Mouse (Mus musculus) limb, embryonic 11.5 days (tissue): ENCODE data around the gene Rab25. TPM values are rescaled to one million over a fixed set of nuclear protein-coding genes. Genes with fewer than 3 reads are reported as not detected.

Experiments used
- ATAC-seq: fragments of 200-750 bp; cut with Nextera tagmentation; 2 replicates; pipeline ENCODE4 v1.8.0; 2017; ENCODE audit warnings: low read depth; ENCODE audit not compliant: insufficient number of reproducible peaks, low FRiP score, low TSS enrichment
- DNase-seq: peaks from one replicate; pipeline ENCODE4 v3.0.0-alpha.2; 2015; ENCODE audit warnings: low spot score
- H3K27ac ChIP-seq: fragments of 300-500 bp; sonication (generic); replicated peaks from 2 replicates; pipeline ENCODE4 v1.5.1; 2014; ENCODE audit warnings: low read depth, mild to moderate bottlenecking, low read length
- H3K27me3 ChIP-seq: fragments of 300-500 bp; sonication (generic); 2 replicates; pipeline ENCODE4 v1.6.1; 2014; ENCODE audit warnings: mild to moderate bottlenecking, low read length, mixed read lengths; ENCODE audit not compliant: control insufficient read depth, insufficient read depth
- H3K36me3 ChIP-seq: fragments of 300-500 bp; sonication (generic); 2 replicates; pipeline ENCODE4 v1.6.1; 2014; ENCODE audit warnings: mild to moderate bottlenecking, low read length, moderate library complexity, mixed read lengths; ENCODE audit not compliant: control insufficient read depth, insufficient read depth
- H3K4me1 ChIP-seq: fragments of 300-500 bp; sonication (generic); 2 replicates; pipeline ENCODE4 v1.6.1; 2014; ENCODE audit warnings: low read length, mixed read lengths; ENCODE audit not compliant: control insufficient read depth, insufficient read depth
- H3K4me2 ChIP-seq: fragments of 300-500 bp; sonication (generic); 2 replicates; pipeline ENCODE4 v1.6.1; 2014; ENCODE audit warnings: low read depth, mild to moderate bottlenecking, moderate library complexity; ENCODE audit not compliant: severe bottlenecking
- H3K4me3 ChIP-seq: fragments of 300-500 bp; sonication (generic); 2 replicates; pipeline ENCODE4 v1.5.1; 2014; ENCODE audit warnings: low read depth, low read length
- H3K9ac ChIP-seq: fragments of 300-500 bp; sonication (generic); 2 replicates; pipeline ENCODE4 v1.6.1; 2014; ENCODE audit warnings: mild to moderate bottlenecking, low read length
- H3K9me3 ChIP-seq: fragments of 300-500 bp; sonication (generic); 2 replicates; pipeline ENCODE4 v1.6.1; 2016; ENCODE audit warnings: low read length; ENCODE audit not compliant: control insufficient read depth
- WGBS: fragments of 180-500 bp; shearing (Covaris S2); extraction: QIAGEN DNeasy Blood & Tissue Kit; methylation state at CpG from one replicate; pipeline ENCODE4 v1.1.7; 2014; 5-methylcytosine and 5-hydroxymethylcytosine counted together
- polyA plus RNA-seq: library from polyadenylated mRNA; unstranded; fragments of >200 nt; fragmentation: Nextera tagmentation; extraction: Ambion mirVana; gene quantifications from 2 replicates; pipeline ENCODE4 v1.2.1, GENCODE M21; 2014

The Rab25 gene
- polyA plus RNA-seq, 1 experiment from 2014 or later = 2.4 TPM

GRCm38 (mm10) chr3:88561989-88562388 is 13.9 kb upstream of the Rab25 start:
- Histone ChIP-seq H3K9ac (no peak overlapping the region), H3K36me3 (peaks cover 49% of the 10 kb centered on the region), H3K4me1 (no peaks in the 10 kb centered on the region), H3K4me2 (no peak overlapping the region), H3K9me3 (no peaks in the 10 kb centered on the region), H3K4me3 (no peak overlapping the region), H3K27me3 (no peaks in the 10 kb centered on the region), H3K27ac (no peak overlapping the region)
- ATAC-seq (no peak), DNase-seq (no peak)
- WGBS = 78% methylated on average over 4 of the region's 4 CpGs

GRCm38 (mm10) chr3:88559596-88559995 is 11.5 kb upstream of the Rab25 start:
- WGBS = 95% methylated on average over 9 of the region's 9 CpGs
- no peak for ATAC-seq
- H3K36me3 ChIP-seq = peaks cover 50% of the 10 kb centered on the region

GRCm38 (mm10) chr3:88556616-88557015 is 8.5 kb upstream of the Rab25 start:
- no peak for ATAC-seq
- H3K4me1 ChIP-seq = peaks cover 7% of the 10 kb centered on the region
- H3K27ac ChIP-seq = no peak overlapping the region
- no peaks in the 10 kb centered on the region for H3K27me3 ChIP-seq
- DNase-seq = no peak
- peaks cover 27% of the 10 kb centered on the region for H3K36me3 ChIP-seq
- no peak overlapping the region for H3K9ac ChIP-seq
- 95% methylated on average over 8 of the region's 8 CpGs for WGBS
- no peak overlapping the region for H3K4me3 ChIP-seq
- no peaks in the 10 kb centered on the region for H3K9me3 ChIP-seq
- H3K4me2 ChIP-seq = no peak overlapping the region

More at GRCm38 (mm10) chr3:88559596-88559995, 11.5 kb upstream of the Rab25 start:
- Histone ChIP-seq H3K4me1 (peaks cover 2% of the 10 kb centered on the region; the same call in 1 of the 2 replicates), H3K9ac (no peak overlapping the region), H3K4me3 (0 out of 2 replicates have a peak overlapping the region, but pooled peaks have one; percentile 8), H3K4me2 (no peak overlapping the region), H3K9me3 (no peaks in the 10 kb centered on the region), H3K27me3 (no peaks in the 10 kb centered on the region), H3K27ac (no peak overlapping the region)
- DNase-seq = no peak

GRCm38 (mm10) chr3:88555731-88556130 is 7.6 kb upstream of the Rab25 start:
- no peak overlapping the region for H3K4me2 ChIP-seq
- H3K9ac ChIP-seq = no peak overlapping the region
- H3K4me1 ChIP-seq = peaks cover 7% of the 10 kb centered on the region
- no peak for DNase-seq
- no peak overlapping the region for H3K27ac ChIP-seq
- no peaks in the 10 kb centered on the region for H3K27me3 ChIP-seq
- no peak for ATAC-seq
- no peak overlapping the region for H3K4me3 ChIP-seq
- 90% methylated on average over 6 of the region's 6 CpGs for WGBS
- H3K9me3 ChIP-seq = no peaks in the 10 kb centered on the region
- H3K36me3 ChIP-seq = peaks cover 27% of the 10 kb centered on the region

GRCm38 (mm10) chr3:88555069-88555605 is 7.0 kb upstream of the Rab25 start:
- H3K9ac ChIP-seq = no peak overlapping the region; the same call in 1 of the 2 replicates
- peak overlapping the region; percentile 77; the same call in 1 of the 2 replicates for H3K4me2 ChIP-seq
- H3K9me3 ChIP-seq = no peaks in the 10 kb centered on the region
- H3K27me3 ChIP-seq = no peaks in the 10 kb centered on the region
- H3K4me1 ChIP-seq = peaks cover 7% of the 10 kb centered on the region
- ATAC-seq (no peak), DNase-seq (no peak)
- WGBS = 93% methylated on average over 5 of the region's 5 CpGs
- peaks cover 26% of the 10 kb centered on the region for H3K36me3 ChIP-seq
- H3K27ac ChIP-seq = no peak overlapping the region
- no peak overlapping the region for H3K4me3 ChIP-seq

- Histone ChIP-seq H3K27me3 (no peaks in the 10 kb centered on the region), H3K9ac (peak overlapping the region; percentile 87), H3K9me3 (no peaks in the 10 kb centered on the region), H3K4me1 (peaks cover 7% of the 10 kb centered on the region), H3K36me3 (peaks cover 17% of the 10 kb centered on the region), H3K4me2 (peak overlapping the region; percentile 77), H3K4me3 (peak overlapping the region; percentile 85), H3K27ac (peak overlapping the region; percentile 90)
- ATAC-seq (peak; percentile 64), DNase-seq (peak; percentile 53)
- 0% methylated on average over 41 of the region's 41 CpGs for WGBS
Observed at GRCm38 (mm10) chr3:88553880-88554586, 5.9 kb upstream of the Rab25 start.

- Histone ChIP-seq H3K4me2 (peak within 1 kb of the TSS; percentile 77), H3K4me1 (peaks cover 7% of the 10 kb centered on the region), H3K36me3 (peaks cover 14% of the 10 kb centered on the region), H3K27ac (peak within 1 kb of the TSS; percentile 90), H3K27me3 (no peaks in the 10 kb centered on the region), H3K4me3 (peak within 1 kb of the TSS; percentile 85), H3K9ac (peak within 1 kb of the TSS; percentile 87), H3K9me3 (no peaks in the 10 kb centered on the region)
- under 1% methylated on average over 26 of the region's 37 CpGs for WGBS
- peak; percentile 85 for ATAC-seq
- DNase-seq = peak; percentile 96
Observed at GRCm38 (mm10) chr3:88553525-88553879, 5.4 kb upstream of the Rab25 start, which contains the start of gene Ubqln4. TSS of gene Ubqln4 (plus strand) at chr3:88553758.

GRCm38 (mm10) chr3:88552676-88553524 is 4.8 kb upstream of the Rab25 start, which contains the start of gene Lamtor2:
TSS of gene Lamtor2 (minus strand) at chr3:88553074.
- Histone ChIP-seq H3K27ac (peak within 1 kb of the TSS; percentile 90), H3K9me3 (no peaks in the 10 kb centered on the region), H3K4me1 (peaks cover 7% of the 10 kb centered on the region), H3K4me3 (peak within 1 kb of the TSS; percentile 85), H3K9ac (peak within 1 kb of the TSS; percentile 87), H3K27me3 (no peaks in the 10 kb centered on the region), H3K4me2 (peak within 1 kb of the TSS; percentile 77), H3K36me3 (peaks cover 12% of the 10 kb centered on the region)
- peak; percentile 99 for DNase-seq
- ATAC-seq = peak; percentile 89
- WGBS = under 1% methylated on average over 48 of the region's 48 CpGs
